Mouse (Mus musculus): ENCODE data around the gene Cdhr1.

GRCm38 (mm10) chr14:37080724-37081123 is 17.4 kb downstream of the Cdhr1 start:
- TF ChIP-seq POLR2A (IDR thresholded peaks at IDR 0.05; ENCODE audit: low read depth, low read length) (no peak), CTCF (conservative IDR thresholded peaks at IDR 0.05; ENCODE audit: insufficient read depth, insufficient read length, low read depth, low read length) (no peak)
